Mouse (Mus musculus): Measurements from ENCODE around the gene Abhd5. TPM values are rescaled to one million over a fixed set of nuclear protein-coding genes. Genes with fewer than 3 reads are reported as not detected.
"Not testable (repeated sequence)": the region's sequence is repeated elsewhere in the genome, so short reads cannot be mapped to it uniquely, and the experiment has no call there.

Gene Abhd5
- total RNA-seq (2021), result 10 to 100 TPM; 17.5 to 18.8 TPM
- long read RNA-seq, experiment 1, transcript Abhd5-204 (7 exons, 3,157 nt), result major isoform, 7 of 13 reads
- long read RNA-seq, experiment 1, partial matches to known transcripts, result 0 of 13 reads
- long read RNA-seq, experiment 1, other reads (novel, unspliced or antisense), result 5 of 13 reads
- long read RNA-seq, experiment 2, transcript Abhd5-204 (7 exons, 3,157 nt), result major isoform, 12 of 19 reads
- long read RNA-seq, experiment 2, partial matches to known transcripts, result 1 of 19 reads
- long read RNA-seq, experiment 2, other reads (novel, unspliced or antisense), result 6 of 19 reads

- H3K27ac ChIP-seq, result peak within 1 kb of the TSS; percentile 94
- DNase-seq (ENCODE audit: low spot score in 2 of 2), result peak; percentile 92 to 93
- peak; percentile 77 for TF ChIP-seq CTCF (conservative IDR thresholded peaks at IDR 0.05)
- H3K4me3 ChIP-seq, result peak within 1 kb of the TSS; percentile 83
These were observed at the start of gene Abhd5 for GRCm38 (mm10) chr9:122351303-122352024. Abhd5 (plus strand) TSS chr9:122351608.

GRCm38 (mm10) chr9:122305302-122305701 lies 46.1 kb upstream of the Abhd5 start:
- no peak for DNase-seq (ENCODE audit: low spot score in 2 of 2)
- no peak overlapping the region for H3K4me3 ChIP-seq
- no peak overlapping the region for H3K27ac ChIP-seq
- no peak for TF ChIP-seq CTCF (conservative IDR thresholded peaks at IDR 0.05)

GRCm38 (mm10) chr9:122309013-122309980 lies 42.1 kb upstream of the Abhd5 start:
- Histone ChIP-seq H3K27ac (no peak overlapping the region), H3K4me3 (no peak overlapping the region)
- TF ChIP-seq CTCF (conservative IDR thresholded peaks at IDR 0.05), result no peak
- no peak for DNase-seq (ENCODE audit: low spot score in 2 of 2)

GRCm38 (mm10) chr9:122310613-122311049 lies 40.8 kb upstream of the Abhd5 start:
- H3K27ac ChIP-seq, result peak overlapping the region; percentile 76
- DNase-seq (ENCODE audit: low spot score in 2 of 2), result peak; percentile 74 to 86
- peak; percentile 100 for TF ChIP-seq CTCF (conservative IDR thresholded peaks at IDR 0.05)
- peak overlapping the region; percentile 60 for H3K4me3 ChIP-seq

GRCm38 (mm10) chr9:122311051-122311760 lies 40.2 kb upstream of the Abhd5 start:
- DNase-seq (ENCODE audit: low spot score in 2 of 2), result no peak
- Histone ChIP-seq H3K4me3 (peak overlapping the region; percentile 60), H3K27ac (no peak overlapping the region; the same call in 1 of the 2 replicates)
- no peak for TF ChIP-seq CTCF (conservative IDR thresholded peaks at IDR 0.05)

- TF ChIP-seq CTCF (conservative IDR thresholded peaks at IDR 0.05), result no peak
- no peak for DNase-seq (ENCODE audit: low spot score in 2 of 2)
- H3K27ac ChIP-seq, result no peak overlapping the region
- H3K4me3 ChIP-seq, result no peak overlapping the region
These were observed 39.0 kb upstream of the Abhd5 start for GRCm38 (mm10) chr9:122312296-122312990.

GRCm38 (mm10) chr9:122313128-122313527 lies 38.3 kb upstream of the Abhd5 start:
- H3K27ac ChIP-seq; DNase-seq (ENCODE audit: low spot score in 2 of 2); H3K4me3 ChIP-seq: not testable (repeated sequence)

GRCm38 (mm10) chr9:122314386-122314785 lies 37.0 kb upstream of the Abhd5 start:
- H3K27ac ChIP-seq, result no peak overlapping the region
- no peak for TF ChIP-seq CTCF (conservative IDR thresholded peaks at IDR 0.05)
- no peak for DNase-seq (ENCODE audit: low spot score in 2 of 2)
- H3K4me3 ChIP-seq, result no peak overlapping the region

- H3K27ac ChIP-seq, result no peak overlapping the region
- DNase-seq (ENCODE audit: low spot score in 2 of 2), result no peak
- H3K4me3 ChIP-seq, result no peak overlapping the region
- no peak for TF ChIP-seq CTCF (conservative IDR thresholded peaks at IDR 0.05)
These were observed 36.5 kb upstream of the Abhd5 start for GRCm38 (mm10) chr9:122314942-122315341.

- TF ChIP-seq CTCF (conservative IDR thresholded peaks at IDR 0.05), result no peak
- no peak overlapping the region for H3K27ac ChIP-seq
- no peak for DNase-seq (ENCODE audit: low spot score in 2 of 2)
- no peak overlapping the region for H3K4me3 ChIP-seq
These were observed 35.9 kb upstream of the Abhd5 start for GRCm38 (mm10) chr9:122315501-122315900.

GRCm38 (mm10) chr9:122316562-122316961 lies 34.8 kb upstream of the Abhd5 start:
- TF ChIP-seq CTCF (conservative IDR thresholded peaks at IDR 0.05), result no peak
- H3K27ac ChIP-seq, result no peak overlapping the region
- no peak for DNase-seq (ENCODE audit: low spot score in 2 of 2)
- no peak overlapping the region for H3K4me3 ChIP-seq

GRCm38 (mm10) chr9:122320626-122321025 lies 30.8 kb upstream of the Abhd5 start:
- DNase-seq (ENCODE audit: low spot score in 2 of 2), result no peak
- no peak for TF ChIP-seq CTCF (conservative IDR thresholded peaks at IDR 0.05)
- no peak overlapping the region for H3K27ac ChIP-seq
- H3K4me3 ChIP-seq, result no peak overlapping the region

All from layer of hippocampus, adult 2 months (tissue).